Mouse (Mus musculus) kidney, postnatal 0 days (tissue): ENCODE measurements at regions not wholly inside any gene's neighbourhood (a gene's known extent, or its start where the extent isn't known, plus 50 kb on each side); places are given as distances from the start of the nearest gene placed in this dataset.

Experiments
- ATAC-seq: fragments of 200-750 bp; cut with Nextera tagmentation; replicated peaks from 2 replicates; pipeline ENCODE4 v1.8.0; 2017; ENCODE audit warnings: low read depth, moderate number of reproducible peaks, moderate TSS enrichment, moderate library complexity; ENCODE audit not compliant: low FRiP score
- DNase-seq: peaks from one replicate; pipeline ENCODE4 v3.0.0-alpha.2; 2016; ENCODE audit warnings: low spot score
- H3K27ac ChIP-seq: fragments of 300-500 bp; sonication (generic); 2 replicates; pipeline ENCODE4 v1.5.1; 2014; ENCODE audit warnings: mild to moderate bottlenecking
- H3K27me3 ChIP-seq: fragments of 300-500 bp; sonication (generic); 2 replicates; pipeline ENCODE4 v1.6.1; 2014; ENCODE audit warnings: low read length, mixed read lengths; ENCODE audit not compliant: insufficient read depth
- H3K36me3 ChIP-seq: fragments of 300-500 bp; sonication (generic); 2 replicates; pipeline ENCODE4 v1.6.1; 2014; ENCODE audit warnings: low read length, mixed read lengths; ENCODE audit not compliant: insufficient read depth
- H3K4me1 ChIP-seq: fragments of 300-500 bp; sonication (generic); replicated peaks from 2 replicates; pipeline ENCODE4 v1.6.1; 2014; ENCODE audit warnings: antibody characterized with exemption, low read length, mixed read lengths; ENCODE audit not compliant: insufficient read depth
- H3K4me2 ChIP-seq: fragments of 300-500 bp; sonication (generic); 2 replicates; pipeline ENCODE4 v1.6.1; 2014; ENCODE audit warnings: mild to moderate bottlenecking, low read length, moderate library complexity, mixed read lengths
- H3K4me3 ChIP-seq: fragments of 300-500 bp; sonication (generic); replicated peaks from 2 replicates; pipeline ENCODE4 v1.5.1; 2014; ENCODE audit warnings: low read depth, low read length
- H3K9ac ChIP-seq: fragments of 300-500 bp; sonication (generic); 2 replicates; pipeline ENCODE4 v1.6.1; 2014; ENCODE audit warnings: low read depth, low read length
- H3K9me3 ChIP-seq: fragments of 300-500 bp; sonication (generic); replicated peaks from 2 replicates; pipeline ENCODE4 v1.6.1; 2016; ENCODE audit warnings: low read length, inconsistent platforms, mixed read lengths
- CTCF ChIP-seq: IDR thresholded peaks from 2 replicates; pipeline ENCODE4 v1.5.1; 2016; ENCODE audit warnings: antibody characterized with exemption, low read depth, mild to moderate bottlenecking, moderate library complexity
- WGBS: fragments of 180-500 bp; shearing (Covaris S2); extraction: QIAGEN DNeasy Blood & Tissue Kit; methylation state at CpG from one replicate; pipeline ENCODE4 v1.1.7; 2014; 5-methylcytosine and 5-hydroxymethylcytosine counted together

DNA sequence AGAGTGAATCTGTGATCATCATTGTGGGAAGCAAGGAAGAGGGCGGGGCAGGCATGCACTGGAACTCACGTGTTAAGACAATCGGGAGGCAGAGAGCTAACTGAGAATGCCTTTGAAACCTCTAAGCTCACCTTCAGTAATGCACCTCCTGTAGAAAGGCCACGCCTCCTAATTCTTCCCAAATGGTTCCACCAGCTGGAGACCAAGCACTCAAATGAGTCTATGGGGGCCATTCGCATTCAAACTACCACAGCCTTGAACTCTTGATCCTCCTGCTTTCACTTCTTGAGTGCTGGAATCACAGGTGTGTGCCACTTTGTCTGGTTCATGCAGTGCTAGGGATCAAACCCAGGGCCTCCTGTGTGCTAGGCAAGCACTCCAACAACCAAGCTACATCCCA, 68.5 kb upstream of the Tnrc6c start:
- no peaks in the 10 kb centered on the region for H3K9me3 ChIP-seq
- H3K4me3 ChIP-seq, result no peak overlapping the region
- no peak overlapping the region for H3K4me2 ChIP-seq
- no peaks in the 10 kb centered on the region for H3K4me1 ChIP-seq
- 83% methylated on average over 5 of the region's 5 CpGs for WGBS
- ATAC-seq (no peak), DNase-seq (no peak)
- H3K27ac ChIP-seq, result no peak overlapping the region
- no peaks in the 10 kb centered on the region for H3K36me3 ChIP-seq
- no peak overlapping the region for H3K9ac ChIP-seq
- no peak for TF ChIP-seq CTCF
- H3K27me3 ChIP-seq, result no peaks in the 10 kb centered on the region

DNA sequence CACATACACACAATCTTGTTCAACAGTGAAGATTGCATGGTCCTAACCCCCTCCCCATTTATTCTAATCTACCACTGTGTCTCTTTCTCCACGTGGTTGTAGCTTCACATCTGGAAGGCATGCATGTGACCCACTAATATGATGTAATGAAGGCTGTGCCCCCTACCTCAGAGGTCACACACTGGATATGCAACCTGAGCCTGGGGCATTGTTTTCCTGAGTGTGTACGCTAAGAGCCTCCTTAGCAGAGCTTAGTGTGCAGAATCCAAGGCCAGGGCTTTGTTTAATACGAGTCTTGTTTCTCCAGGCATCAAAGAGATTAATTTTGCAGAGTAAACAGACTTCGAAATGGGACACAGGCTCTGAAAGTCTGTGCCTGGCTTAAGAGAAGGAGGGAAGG, 68.0 kb upstream of the Tnrc6c start:
- Histone ChIP-seq H3K9ac (no peak overlapping the region), H3K4me1 (no peaks in the 10 kb centered on the region), H3K36me3 (no peaks in the 10 kb centered on the region), H3K4me3 (no peak overlapping the region), H3K27ac (no peak overlapping the region), H3K27me3 (no peaks in the 10 kb centered on the region), H3K9me3 (no peaks in the 10 kb centered on the region), H3K4me2 (no peak overlapping the region)
- no peak for TF ChIP-seq CTCF
- no peak for ATAC-seq
- WGBS, result 45% methylated on average over 4 of the region's 4 CpGs
- no peak for DNase-seq

DNA sequence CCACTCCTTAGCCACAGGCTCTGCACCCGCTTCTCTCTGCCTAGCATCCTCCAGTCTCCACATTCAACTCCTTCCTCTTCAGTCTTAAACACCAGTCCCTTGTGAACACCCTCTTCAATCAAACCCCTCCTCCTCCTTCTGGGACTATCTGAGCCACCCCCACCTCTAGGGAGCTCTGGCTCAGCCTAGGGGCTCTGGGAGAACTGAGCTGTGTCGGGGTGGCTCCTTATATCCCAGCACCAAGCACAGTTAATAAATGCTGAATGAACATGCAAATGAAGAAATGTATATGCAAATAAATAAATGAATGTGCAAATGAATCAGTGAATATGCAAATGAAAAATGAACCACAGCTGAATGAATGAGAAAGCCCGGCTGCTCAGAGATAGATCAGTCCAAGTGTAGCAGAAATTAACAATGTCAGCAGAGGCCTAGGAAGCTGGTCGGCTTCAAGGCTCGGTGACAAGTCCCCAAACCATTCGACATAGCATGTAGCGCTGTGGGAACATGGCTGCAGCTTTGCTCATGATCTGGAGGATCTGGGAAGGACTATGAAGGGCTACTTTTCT, 67.1 kb upstream of the Tnrc6c start:
- TF ChIP-seq CTCF, result no peak
- no peaks in the 10 kb centered on the region for H3K4me1 ChIP-seq
- no peak for ATAC-seq
- H3K4me3 ChIP-seq, result no peak overlapping the region
- no peak overlapping the region for H3K4me2 ChIP-seq
- no peaks in the 10 kb centered on the region for H3K27me3 ChIP-seq
- 90% methylated on average over 7 of the region's 7 CpGs for WGBS
- no peak for DNase-seq
- H3K27ac ChIP-seq, result no peak overlapping the region
- H3K9ac ChIP-seq, result no peak overlapping the region
- H3K9me3 ChIP-seq, result no peaks in the 10 kb centered on the region
- no peaks in the 10 kb centered on the region for H3K36me3 ChIP-seq

DNA sequence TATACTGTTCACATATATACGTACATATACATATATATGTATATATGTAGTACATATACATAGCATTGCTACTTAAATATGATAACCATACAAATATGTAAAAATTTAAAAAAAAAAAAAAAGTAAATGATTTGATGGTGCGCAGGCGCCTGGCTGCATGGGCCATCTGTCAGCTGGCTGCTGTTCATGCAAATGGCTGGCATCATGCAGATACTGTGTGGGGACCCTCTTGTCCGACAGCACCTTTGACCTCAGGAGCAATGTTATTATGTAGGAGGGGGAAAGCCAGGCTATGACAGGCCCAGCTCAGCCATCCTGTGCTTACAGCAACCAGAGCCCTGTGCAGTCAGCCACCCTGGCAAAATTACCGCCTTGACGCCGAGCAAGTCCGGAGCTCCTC, 65.1 kb upstream of the Tnrc6c start:
- no peaks in the 10 kb centered on the region for H3K4me1 ChIP-seq
- no peak overlapping the region for H3K9ac ChIP-seq
- no peak overlapping the region for H3K4me2 ChIP-seq
- H3K9me3 ChIP-seq, result no peaks in the 10 kb centered on the region
- H3K36me3 ChIP-seq, result no peaks in the 10 kb centered on the region
- WGBS, result 78% methylated on average over 8 of the region's 8 CpGs
- H3K27me3 ChIP-seq, result no peaks in the 10 kb centered on the region
- no peak overlapping the region for H3K4me3 ChIP-seq
- ATAC-seq (no peak), DNase-seq (no peak)
- no peak for TF ChIP-seq CTCF
- no peak overlapping the region for H3K27ac ChIP-seq

DNA sequence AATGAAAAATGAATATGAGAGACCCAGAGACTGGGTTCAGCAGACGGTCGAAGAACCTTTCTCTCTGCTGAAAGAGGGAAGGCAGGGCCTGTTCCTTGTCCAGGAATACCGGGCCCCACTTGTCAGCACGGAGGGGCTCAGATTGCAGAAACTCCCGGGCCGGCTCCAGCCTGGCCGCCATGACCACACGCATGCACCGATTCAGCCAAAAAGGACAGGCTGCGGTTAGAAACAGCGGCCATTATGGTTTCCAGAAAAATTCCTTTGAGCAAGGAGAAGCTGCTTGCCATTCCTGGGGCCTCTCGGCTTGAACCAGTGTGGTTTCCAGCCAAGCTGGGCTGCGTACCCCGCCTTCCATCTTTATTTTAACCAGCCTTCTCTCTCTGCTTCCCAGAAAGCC, 64.7 kb upstream of the Tnrc6c start:
- WGBS, result 73% methylated on average over 14 of the region's 14 CpGs
- ATAC-seq (no peak), DNase-seq (no peak)
- H3K9ac ChIP-seq, result no peak overlapping the region
- TF ChIP-seq CTCF, result no peak
- H3K27me3 ChIP-seq, result no peaks in the 10 kb centered on the region
- H3K36me3 ChIP-seq, result no peaks in the 10 kb centered on the region
- H3K9me3 ChIP-seq, result no peaks in the 10 kb centered on the region
- no peak overlapping the region for H3K4me2 ChIP-seq
- H3K27ac ChIP-seq, result no peak overlapping the region
- H3K4me3 ChIP-seq, result no peak overlapping the region
- H3K4me1 ChIP-seq, result no peaks in the 10 kb centered on the region

DNA sequence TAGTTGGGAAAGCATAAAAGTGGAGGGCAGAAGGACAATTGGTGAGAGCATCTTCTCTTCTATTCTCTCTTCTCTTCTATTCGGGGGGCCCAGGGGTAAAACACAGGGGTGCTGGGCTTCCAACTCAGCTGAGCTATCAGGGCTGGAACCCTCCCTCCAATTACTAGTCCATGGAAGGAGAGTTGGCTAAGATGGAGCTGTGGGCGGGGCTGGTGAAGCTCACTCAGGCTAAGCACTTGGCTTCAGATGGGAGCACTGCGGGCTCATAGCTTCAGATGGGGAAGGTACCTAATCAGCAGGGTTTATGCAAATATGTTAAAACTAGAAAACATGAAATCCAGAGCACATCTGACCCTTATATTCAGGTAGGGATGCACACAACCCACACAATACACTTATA, 61.5 kb upstream of the Tnrc6c start:
- H3K36me3 ChIP-seq, result no peaks in the 10 kb centered on the region
- no peak for TF ChIP-seq CTCF
- no peaks in the 10 kb centered on the region for H3K9me3 ChIP-seq
- no peaks in the 10 kb centered on the region for H3K27me3 ChIP-seq
- ATAC-seq (no peak), DNase-seq (no peak)
- no peak overlapping the region for H3K27ac ChIP-seq
- no peak overlapping the region for H3K9ac ChIP-seq
- no peak overlapping the region for H3K4me2 ChIP-seq
- no peaks in the 10 kb centered on the region for H3K4me1 ChIP-seq
- H3K4me3 ChIP-seq, result no peak overlapping the region
- 51% methylated on average over 3 of the region's 3 CpGs for whole genome bisulfite sequencing

DNA sequence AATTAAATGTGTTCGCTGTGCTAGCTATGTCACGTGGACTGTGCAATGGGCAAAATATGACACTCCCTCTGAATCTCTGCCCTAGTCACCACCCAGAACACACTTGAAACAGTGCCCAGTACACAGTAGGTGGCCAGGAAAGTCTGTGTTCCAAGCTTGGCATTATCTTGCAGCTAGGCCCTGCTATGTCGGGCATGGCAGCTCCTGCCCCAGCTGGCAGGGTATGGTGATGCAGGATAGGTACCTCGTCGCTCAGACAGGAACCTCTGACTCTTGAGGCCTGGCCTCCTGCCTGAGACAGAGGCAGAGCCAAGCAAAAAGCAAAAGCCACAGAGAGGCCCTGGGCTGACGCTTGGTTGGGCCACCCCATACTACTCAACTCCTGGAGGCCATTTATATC, 57.9 kb upstream of the Tnrc6c start:
- WGBS, result 83% methylated on average over 6 of the region's 6 CpGs
- Histone ChIP-seq H3K4me3 (no peak overlapping the region), H3K27me3 (no peaks in the 10 kb centered on the region), H3K9me3 (no peaks in the 10 kb centered on the region), H3K36me3 (no peaks in the 10 kb centered on the region), H3K4me1 (peaks cover 12% of the 10 kb centered on the region; the same call in 1 of the 2 replicates), H3K27ac (no peak overlapping the region), H3K4me2 (no peak overlapping the region), H3K9ac (no peak overlapping the region)
- no peak for TF ChIP-seq CTCF
- ATAC-seq (no peak), DNase-seq (no peak)
